22 mouse cellular contexts compared by ENCODE assay signal in genomic region chr1:34657481-34657880, GRCm38 (mm10).
"Had no signal": no experiment of that assay in that cellular context is flagged by ENCODE, and none has a peak within 500 bp of the region (broad histone marks: within the 10 kb centered on the region; RNA-seq: fewer than 3 reads in every experiment).

No protein-coding gene starts in this region.

- H3K4me2 ChIP-seq: lung, embryonic 15.5 days; midbrain, embryonic 12.5 days; neural tube, embryonic 13.5 days; neural tube, embryonic 15.5 days had no signal

- ATAC-seq: liver, postnatal 0 days; lung, postnatal 0 days; midbrain, embryonic 16.5 days had no signal

- H3K27ac ChIP-seq: lung, embryonic 15.5 days; macrophage; midbrain, embryonic 12.5 days; neural tube, embryonic 13.5 days; neural tube, embryonic 15.5 days had no signal

- DNase-seq: liver, postnatal 0 days; lung, adult 2 months; lung, postnatal 14 days; lung, postnatal 36 days; midbrain, embryonic 14.5 days; retina, postnatal 1 day; right cerebral cortex, adult 18-20 months; right cerebral cortex, postnatal 25 days; right cerebral cortex, postnatal 4 days; spleen, adult 18-20 months; thymus, adult 18-20 months; thymus, postnatal 14 days; thymus, postnatal 36 days had no signal

- H3K9ac ChIP-seq: liver, postnatal 0 days; lung, embryonic 15.5 days; midbrain, embryonic 12.5 days; neural tube, embryonic 13.5 days; neural tube, embryonic 15.5 days had no signal

- H3K36me3 ChIP-seq: lung, embryonic 15.5 days; midbrain, embryonic 12.5 days; neural tube, embryonic 13.5 days; neural tube, embryonic 15.5 days had no signal

- H3K4me1 ChIP-seq: lung, embryonic 15.5 days; megakaryocyte, embryonic 14.5 days; midbrain, embryonic 12.5 days; neural tube, embryonic 13.5 days; neural tube, embryonic 15.5 days had no signal

- H3K9me3 ChIP-seq: lung, embryonic 15.5 days; midbrain, embryonic 12.5 days; neural tube, embryonic 13.5 days; neural tube, embryonic 15.5 days had no signal

- H3K27me3 ChIP-seq: lung, embryonic 15.5 days; megakaryocyte, embryonic 14.5 days; midbrain, embryonic 12.5 days; neural tube, embryonic 13.5 days; neural tube, embryonic 15.5 days had no signal

- H3K4me3 ChIP-seq: lung, embryonic 15.5 days; megakaryocyte, embryonic 14.5 days; midbrain, embryonic 12.5 days; myocyte; neural tube, embryonic 13.5 days; neural tube, embryonic 15.5 days had no signal
